Mouse (Mus musculus) heart, embryonic 14.5 days (tissue): ENCODE data around the gene Gabrd. TPM values are rescaled to one million over a fixed set of nuclear protein-coding genes. Genes with fewer than 3 reads are reported as not detected.

Experiments used
- ATAC-seq: fragments of 200-750 bp; cut with Nextera tagmentation; 2 replicates; pipeline ENCODE4 v1.8.0; 2017; ENCODE audit warnings: low read depth, moderate TSS enrichment; ENCODE audit not compliant: insufficient number of reproducible peaks, insufficient read depth, low FRiP score
- H3K27ac ChIP-seq, 2 experiments: fragments of 200-500 bp in 1 of 2; fragments of 300-500 bp in 1 of 2; sonication (generic) in 1 of 2; replicated peaks in 1 of 2; 2 replicates each; pipeline ENCODE4 v1.5.1; 2012 to 2014; ENCODE audit warnings: low read depth in 2 of 2, low read length in 2 of 2, control low read depth in 1 of 2, mild to moderate bottlenecking in 1 of 2, mixed read lengths in 1 of 2; ENCODE audit not compliant: control insufficient read depth in 1 of 2, insufficient read depth in 1 of 2
- H3K27me3 ChIP-seq: fragments of 300-500 bp; sonication (generic); 2 replicates; pipeline ENCODE4 v1.6.1; 2014; ENCODE audit warnings: mild to moderate bottlenecking, low read length, control low read depth; ENCODE audit not compliant: control insufficient read depth, insufficient read depth
- H3K36me3 ChIP-seq: fragments of 300-500 bp; sonication (generic); 2 replicates; pipeline ENCODE4 v1.6.1; 2014; ENCODE audit warnings: mild to moderate bottlenecking, control low read depth, low read length, mixed read lengths; ENCODE audit not compliant: control insufficient read depth, insufficient read depth
- H3K4me1 ChIP-seq, 2 experiments: fragments of 200-500 bp in 1 of 2; fragments of 300-500 bp in 1 of 2; sonication (generic) in 1 of 2; 2 replicates each; pipeline ENCODE4 v1.6.1; 2012 to 2014; ENCODE audit warnings: low read length in 2 of 2, control low read depth in 1 of 2, mixed read lengths in 1 of 2; ENCODE audit not compliant: control insufficient read depth in 2 of 2, insufficient read depth in 2 of 2
- H3K4me2 ChIP-seq: fragments of 300-500 bp; sonication (generic); 2 replicates; pipeline ENCODE4 v1.6.1; 2014; ENCODE audit warnings: mild to moderate bottlenecking, low read length
- H3K4me3 ChIP-seq, 2 experiments: fragments of 200-500 bp in 1 of 2; fragments of 300-500 bp in 1 of 2; sonication (generic) in 1 of 2; 2 replicates each; pipeline ENCODE4 v1.5.1; 2012 to 2014; ENCODE audit warnings: low read length in 2 of 2, mild to moderate bottlenecking in 2 of 2, control low read depth in 1 of 2, low read depth in 1 of 2, moderate library complexity in 1 of 2; ENCODE audit not compliant: control insufficient read depth in 1 of 2, insufficient read depth in 1 of 2
- H3K9ac ChIP-seq: fragments of 300-500 bp; sonication (generic); 2 replicates; pipeline ENCODE4 v1.6.1; 2014; ENCODE audit warnings: mild to moderate bottlenecking, low read length
- H3K9me3 ChIP-seq: fragments of 300-500 bp; sonication (generic); 2 replicates; pipeline ENCODE4 v1.6.1; 2016; ENCODE audit warnings: low read length, control low read depth; ENCODE audit not compliant: control insufficient read depth
- WGBS: fragments of 180-500 bp; shearing (Covaris S2); extraction: QIAGEN DNeasy Blood & Tissue Kit; methylation state at CpG from one replicate; pipeline ENCODE4 v1.1.7; 2014; 5-methylcytosine and 5-hydroxymethylcytosine counted together
- polyA plus RNA-seq: library from polyadenylated mRNA; unstranded; fragments of >200 nt; fragmentation: Nextera tagmentation; extraction: Ambion mirVana; gene quantifications from 2 replicates; pipeline ENCODE4 v1.2.1, GENCODE M21; 2014

Gabrd gene
- polyA plus RNA-seq, result not detected in 2 replicates

- Histone ChIP-seq H3K4me2 (peak within 1 kb of the TSS; percentile 74), H3K27me3 (peaks cover 34% of the 10 kb centered on the region), H3K4me3 (peak within 1 kb of the TSS; percentile 14 to 31; a peak in 3 of 4 replicates), H3K27ac (no peak within 1 kb of the TSS), H3K36me3 (no peaks in the 10 kb centered on the region), H3K4me1 (peaks cover 0 to 7% of the 10 kb centered on the region in 2 experiments; a peak in 2 of 4 replicates), H3K9me3 (no peaks in the 10 kb centered on the region), H3K9ac (no peak within 1 kb of the TSS)
- ATAC-seq, result no peak
- under 1% methylated on average over 54 of the region's 57 CpGs for WGBS
Measured at GRCm38 (mm10) chr4:155397511-155398221, at the start of gene Gabrd. Gene Gabrd, minus strand, starts transcription at chr4:155398112.

GRCm38 (mm10) chr4:155442808-155443207 is 44.9 kb upstream of the Gabrd start:
- Histone ChIP-seq H3K4me3 (no peak overlapping the region), H3K27me3 (no peaks in the 10 kb centered on the region), H3K36me3 (no peaks in the 10 kb centered on the region), H3K27ac (no peak overlapping the region), H3K4me1 (no peaks in the 10 kb centered on the region), H3K9me3 (no peaks in the 10 kb centered on the region), H3K9ac (no peak overlapping the region), H3K4me2 (no peak overlapping the region)
- no peak for ATAC-seq
- WGBS, result 53% methylated on average over 3 of the region's 3 CpGs

GRCm38 (mm10) chr4:155433993-155434392 is 36.1 kb upstream of the Gabrd start:
- Histone ChIP-seq H3K4me3 (no peak overlapping the region), H3K27me3 (no peaks in the 10 kb centered on the region), H3K9ac (no peak overlapping the region), H3K36me3 (no peaks in the 10 kb centered on the region), H3K27ac (no peak overlapping the region), H3K9me3 (no peaks in the 10 kb centered on the region), H3K4me1 (no peaks in the 10 kb centered on the region), H3K4me2 (no peak overlapping the region)
- no peak for ATAC-seq
- 61% methylated on average over 5 of the region's 5 CpGs for WGBS

- Histone ChIP-seq H3K9me3 (no peaks in the 10 kb centered on the region), H3K4me2 (no peak overlapping the region), H3K36me3 (no peaks in the 10 kb centered on the region), H3K27me3 (no peaks in the 10 kb centered on the region), H3K9ac (no peak overlapping the region), H3K27ac (no peak overlapping the region), H3K4me1 (no peaks in the 10 kb centered on the region), H3K4me3 (no peak overlapping the region)
- WGBS, result 68% methylated on average over 6 of the region's 6 CpGs
- ATAC-seq, result no peak
Measured at GRCm38 (mm10) chr4:155432358-155432757, 34.4 kb upstream of the Gabrd start.

- Histone ChIP-seq H3K27ac (no peak overlapping the region), H3K4me1 (no peaks in the 10 kb centered on the region; a peak in 1 of 4 replicates), H3K9me3 (no peaks in the 10 kb centered on the region), H3K9ac (no peak overlapping the region), H3K4me3 (no peak overlapping the region), H3K4me2 (no peak overlapping the region), H3K27me3 (no peaks in the 10 kb centered on the region), H3K36me3 (no peaks in the 10 kb centered on the region)
- no peak for ATAC-seq
- 68% methylated on average over 3 of the region's 3 CpGs for WGBS
Measured at GRCm38 (mm10) chr4:155429202-155429601, 31.3 kb upstream of the Gabrd start.

GRCm38 (mm10) chr4:155428442-155428841 is 30.5 kb upstream of the Gabrd start:
- H3K27ac ChIP-seq, result no peak overlapping the region
- H3K9ac ChIP-seq, result no peak overlapping the region
- H3K4me3 ChIP-seq, result no peak overlapping the region
- H3K27me3 ChIP-seq, result no peaks in the 10 kb centered on the region
- no peak overlapping the region for H3K4me2 ChIP-seq
- ATAC-seq, result no peak
- no peaks in the 10 kb centered on the region for H3K36me3 ChIP-seq
- no peaks in the 10 kb centered on the region for H3K9me3 ChIP-seq
- no peaks in the 10 kb centered on the region; a peak in 1 of 4 replicates for H3K4me1 ChIP-seq

- no peak overlapping the region for H3K4me2 ChIP-seq
- WGBS, result 72% methylated on average over 6 of the region's 6 CpGs
- H3K4me1 ChIP-seq, result no peaks in the 10 kb centered on the region; a peak in 1 of 4 replicates
- no peak for ATAC-seq
- H3K36me3 ChIP-seq, result no peaks in the 10 kb centered on the region
- no peaks in the 10 kb centered on the region for H3K27me3 ChIP-seq
- H3K9me3 ChIP-seq, result no peaks in the 10 kb centered on the region
- H3K9ac ChIP-seq, result no peak overlapping the region
- no peak overlapping the region for H3K4me3 ChIP-seq
- H3K27ac ChIP-seq, result no peak overlapping the region
Measured at GRCm38 (mm10) chr4:155426272-155426671, 28.4 kb upstream of the Gabrd start.

GRCm38 (mm10) chr4:155423988-155424387 is 26.1 kb upstream of the Gabrd start:
- ATAC-seq, result no peak

More at GRCm38 (mm10) chr4:155423988-155424387, 26.1 kb upstream of the Gabrd start:
- no peaks in the 10 kb centered on the region for H3K9me3 ChIP-seq
- no peak overlapping the region for H3K4me3 ChIP-seq
- H3K9ac ChIP-seq, result no peak overlapping the region
- 84% methylated on average over 5 of the region's 5 CpGs for WGBS
- no peaks in the 10 kb centered on the region for H3K27me3 ChIP-seq
- H3K4me1 ChIP-seq, result no peaks in the 10 kb centered on the region; a peak in 1 of 4 replicates
- H3K36me3 ChIP-seq, result no peaks in the 10 kb centered on the region
- no peak overlapping the region for H3K4me2 ChIP-seq
- no peak overlapping the region for H3K27ac ChIP-seq
